Mouse (Mus musculus): ENCODE measurements around the gene Gm10358. TPM values are rescaled to one million over a fixed set of nuclear protein-coding genes. Genes with fewer than 3 reads are reported as not detected.

Gene Gm10358
- total RNA-seq, 1 experiment: 0.71 TPM

DNA sequence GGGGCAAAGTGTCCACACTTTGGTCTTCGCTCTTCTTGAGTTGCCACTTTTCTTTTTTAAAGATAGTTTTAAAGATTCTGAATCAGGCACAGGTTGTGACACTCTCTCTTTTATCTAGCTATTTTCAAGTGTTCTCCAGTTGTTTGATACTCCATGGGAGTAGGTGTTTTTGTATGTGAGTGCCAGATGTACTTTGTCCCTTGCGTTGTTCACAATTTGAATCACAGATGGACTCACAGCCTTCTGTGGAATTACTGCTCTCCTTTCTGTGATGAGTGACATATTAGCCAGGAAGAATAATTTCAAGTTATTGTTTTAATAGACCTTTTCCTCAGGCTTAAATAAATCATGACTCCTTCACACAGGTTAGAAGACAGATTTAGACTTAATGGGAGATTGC lies 34.4 kb downstream of the Gm10358 start:
- Histone ChIP-seq H3K27ac (ENCODE audit: insufficient read depth, low read depth, low read length, poor library complexity, severe bottlenecking) (no peak overlapping the region), H3K4me1 (ENCODE audit: control insufficient read depth in 2 of 2, insufficient read depth in 2 of 2, low read length in 2 of 2, poor library complexity in 1 of 2) (no peaks in the 10 kb centered on the region)
- in situ Hi-C loops (cut with MboI; ENCODE audit: low sequenced_read_pairs in 2 of 2, unreplicated experiment in 2 of 2): no loop called here

More for the DNA sequence above, 34.4 kb downstream of the Gm10358 start:
- no peak for DNase-seq (ENCODE audit: low read depth, low spot score)
- Histone ChIP-seq H3K4me3 (ENCODE audit: insufficient read depth in 1 of 2, low read depth in 1 of 2, low read length in 2 of 2, poor library complexity in 1 of 2, severe bottlenecking in 1 of 2) (no peak overlapping the region), H3K9ac (ENCODE audit: insufficient read depth, low read depth, low read length, poor library complexity, severe bottlenecking) (no peak overlapping the region), H3K36me3 (ENCODE audit: control insufficient read depth, insufficient read depth, low read length, poor library complexity, severe bottlenecking) (no peaks in the 10 kb centered on the region), H3K9me3 (ENCODE audit: control insufficient read depth, insufficient read depth, low read depth, low read length) (no peaks in the 10 kb centered on the region)
- TF ChIP-seq MAFK (IDR thresholded peaks at IDR 0.05; ENCODE audit: insufficient read depth, low read depth, low read length) (no peak), CHD2 (IDR thresholded peaks at IDR 0.05; ENCODE audit: low read depth, low read length) (no peak), ZNF384 (IDR thresholded peaks at IDR 0.05; ENCODE audit: low read depth, low read length) (no peak), HCFC1 (IDR thresholded peaks at IDR 0.05; ENCODE audit: borderline replicate concordance, insufficient read depth, low read length) (no peak), ZC3H11A (IDR thresholded peaks at IDR 0.05; ENCODE audit: borderline replicate concordance, low read depth, low read length) (no peak)

Other genes starting within 250 kb of the Gm10358 start
- gene Rasd2, start 192.6 kb downstream of the Gm10358 start, total RNA-seq (2012; rRNA removed): 2.1 TPM in 2 replicates
- not detected in 2 replicates for gene Iqcm, start 42.1 kb upstream of the Gm10358 start, total RNA-seq (2012; rRNA removed)

Measured in ES-E14 (cell line).